Mouse (Mus musculus): ENCODE measurements around the gene Trnau1ap. TPM values are rescaled to one million over a fixed set of nuclear protein-coding genes. Genes with fewer than 3 reads are reported as not detected.
A peak's percentile ranks its signal among the peaks of the same experiment; 100 is the strongest.
"Not testable (repeated sequence)": the region's sequence is repeated elsewhere in the genome, so short reads cannot be mapped to it uniquely, and the experiment has no call there.

Gene Trnau1ap
- polyA plus RNA-seq, 1 experiment, result 19.1 TPM

DNA sequence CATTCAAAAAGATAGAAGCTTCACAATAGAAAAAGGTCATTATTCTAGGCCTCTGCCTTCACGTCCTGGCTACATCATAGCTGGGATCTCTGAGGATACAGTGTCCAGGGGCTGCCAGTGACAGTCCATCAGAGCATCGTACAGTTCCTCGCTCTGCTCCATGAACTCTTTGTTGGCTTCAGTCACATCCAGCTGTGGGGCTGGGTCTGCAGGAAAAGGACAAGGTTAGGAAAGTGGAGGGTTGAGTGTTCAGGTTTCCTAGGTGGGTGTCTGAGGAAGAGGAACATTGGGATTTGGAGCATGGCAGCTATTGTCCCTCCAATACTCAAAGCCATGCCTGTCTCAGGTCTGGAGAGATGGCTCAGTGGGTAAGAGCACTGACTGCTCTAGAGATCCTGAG is 17.5 kb downstream of the Trnau1ap start:
- 60% methylated on average over 3 of the region's 3 CpGs for WGBS
- H3K4me3 ChIP-seq (replicated peaks; ENCODE audit: insufficient read depth, low read depth, low read length), result no peak overlapping the region

DNA sequence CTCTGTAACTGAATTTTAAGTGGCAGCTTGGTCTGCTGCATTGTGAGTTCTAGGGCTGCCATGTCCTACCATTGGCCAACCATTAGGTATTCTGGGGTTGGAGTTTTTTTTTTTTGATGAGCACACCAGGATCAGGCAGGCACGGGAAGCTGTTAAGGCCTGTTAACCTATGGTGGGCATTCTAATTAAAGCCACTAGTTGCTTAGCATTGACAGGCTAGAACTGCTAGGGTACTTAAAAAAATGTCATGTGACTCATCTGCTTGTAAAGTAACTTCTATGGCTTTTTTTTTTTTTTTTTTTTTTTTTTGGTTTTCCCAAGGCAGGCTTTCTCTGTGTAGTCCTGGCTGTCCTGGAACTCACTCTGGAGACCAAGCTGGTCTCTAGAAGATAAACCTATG is 18.1 kb downstream of the Trnau1ap start:
- WGBS, result 64% methylated on average over 1 of the region's 1 CpGs
- no peak for TF ChIP-seq CTCF (IDR thresholded peaks at IDR 0.05; ENCODE audit: borderline replicate concordance, insufficient read depth, low read depth, low read length)
- no peak; the same call in 1 of the 2 replicates for TF ChIP-seq POLR2A (IDR thresholded peaks at IDR 0.05; ENCODE audit: borderline replicate concordance, insufficient read depth, low read length)
- Histone ChIP-seq H3K27ac (ENCODE audit: insufficient read depth, low read length) (no peak overlapping the region), H3K4me3 (replicated peaks; ENCODE audit: insufficient read depth, low read depth, low read length) (no peak overlapping the region), H3K4me1 (ENCODE audit: control insufficient read depth, insufficient read depth, low read length) (peaks cover 6% of the 10 kb centered on the region; the same call in 1 of the 2 replicates), H3K27me3 (ENCODE audit: control insufficient read depth, insufficient read depth, low read length) (no peaks in the 10 kb centered on the region)
- DNase-seq, result no peak

More for the DNA sequence above, 17.5 kb downstream of the Trnau1ap start:
- H3K4me1 ChIP-seq (ENCODE audit: control insufficient read depth, insufficient read depth, low read length), result peaks cover 6% of the 10 kb centered on the region; the same call in 1 of the 2 replicates
- TF ChIP-seq CTCF (IDR thresholded peaks at IDR 0.05; ENCODE audit: borderline replicate concordance, insufficient read depth, low read depth, low read length), result no peak
- no peak for TF ChIP-seq POLR2A (IDR thresholded peaks at IDR 0.05; ENCODE audit: borderline replicate concordance, insufficient read depth, low read length)
- H3K27ac ChIP-seq (ENCODE audit: insufficient read depth, low read length), result no peak overlapping the region
- DNase-seq, result no peak
- no peaks in the 10 kb centered on the region for H3K27me3 ChIP-seq (ENCODE audit: control insufficient read depth, insufficient read depth, low read length)

- peak overlapping the region; percentile 75 for H3K4me3 ChIP-seq (replicated peaks; ENCODE audit: insufficient read depth, low read depth, low read length)
- TF ChIP-seq POLR2A (IDR thresholded peaks at IDR 0.05; ENCODE audit: borderline replicate concordance, insufficient read depth, low read length), result no peak
- TF ChIP-seq CTCF (IDR thresholded peaks at IDR 0.05; ENCODE audit: borderline replicate concordance, insufficient read depth, low read depth, low read length), result peak; percentile 28; the same call in 1 of the 2 replicates
- H3K27me3 ChIP-seq (ENCODE audit: control insufficient read depth, insufficient read depth, low read length), result no peaks in the 10 kb centered on the region
- peaks cover 6% of the 10 kb centered on the region; the same call in 1 of the 2 replicates for H3K4me1 ChIP-seq (ENCODE audit: control insufficient read depth, insufficient read depth, low read length)
- DNase-seq, result peak in 1 of 2 experiments; percentile 35
- H3K27ac ChIP-seq (ENCODE audit: insufficient read depth, low read length), result no peak overlapping the region
- 27% methylated on average over 10 of the region's 10 CpGs for WGBS
These were observed 19.4 kb downstream of the Trnau1ap start for GRCm38 (mm10) chr4:132309849-132310472.

DNA sequence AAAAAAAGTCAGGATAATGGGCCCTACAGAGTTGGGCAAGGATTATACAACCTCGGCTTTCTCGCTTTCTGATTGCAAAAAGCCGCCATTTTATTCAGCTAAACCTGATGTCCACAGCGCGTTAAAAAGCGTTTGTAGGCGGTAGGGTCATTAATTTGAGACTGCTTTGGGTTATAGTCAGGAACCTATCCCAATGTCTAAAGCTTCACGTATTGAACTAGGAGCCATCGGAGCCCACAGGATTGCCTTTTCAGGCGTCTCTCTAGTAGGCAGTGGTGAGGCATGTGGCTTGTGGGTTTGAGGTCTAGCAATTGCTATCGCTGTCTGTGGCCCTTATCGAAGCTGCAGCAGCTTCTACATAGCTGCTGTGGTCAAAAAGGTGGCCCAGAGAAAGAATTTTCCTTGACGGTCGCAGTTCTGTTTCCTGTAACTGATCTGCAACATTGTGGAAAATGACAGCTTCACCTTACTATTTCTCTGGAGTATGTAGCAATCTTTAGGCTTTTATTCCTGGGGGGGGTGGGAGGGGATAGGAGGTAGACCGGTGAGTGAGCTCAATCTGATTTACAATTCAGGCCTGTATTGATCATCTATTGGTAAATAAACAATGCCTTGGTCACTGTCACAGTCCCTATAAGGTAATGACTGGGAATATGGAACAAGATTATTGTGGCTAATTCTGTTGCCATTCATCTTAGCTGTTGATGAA is 20.0 kb downstream of the Trnau1ap start:
- peak in 1 of 2 experiments; percentile 34 for DNase-seq
- peaks cover 6% of the 10 kb centered on the region; the same call in 1 of the 2 replicates for H3K4me1 ChIP-seq (ENCODE audit: control insufficient read depth, insufficient read depth, low read length)
- peak overlapping the region; percentile 68; the same call in 1 of the 2 replicates for H3K27ac ChIP-seq (ENCODE audit: insufficient read depth, low read length)
- peak overlapping the region; percentile 75 for H3K4me3 ChIP-seq (replicated peaks; ENCODE audit: insufficient read depth, low read depth, low read length)
- under 1% methylated on average over 15 of the region's 15 CpGs for WGBS
- TF ChIP-seq POLR2A (IDR thresholded peaks at IDR 0.05; ENCODE audit: borderline replicate concordance, insufficient read depth, low read length) (no peak), CTCF (IDR thresholded peaks at IDR 0.05; ENCODE audit: borderline replicate concordance, insufficient read depth, low read depth, low read length) (no peak)
- no peaks in the 10 kb centered on the region for H3K27me3 ChIP-seq (ENCODE audit: control insufficient read depth, insufficient read depth, low read length)

DNA sequence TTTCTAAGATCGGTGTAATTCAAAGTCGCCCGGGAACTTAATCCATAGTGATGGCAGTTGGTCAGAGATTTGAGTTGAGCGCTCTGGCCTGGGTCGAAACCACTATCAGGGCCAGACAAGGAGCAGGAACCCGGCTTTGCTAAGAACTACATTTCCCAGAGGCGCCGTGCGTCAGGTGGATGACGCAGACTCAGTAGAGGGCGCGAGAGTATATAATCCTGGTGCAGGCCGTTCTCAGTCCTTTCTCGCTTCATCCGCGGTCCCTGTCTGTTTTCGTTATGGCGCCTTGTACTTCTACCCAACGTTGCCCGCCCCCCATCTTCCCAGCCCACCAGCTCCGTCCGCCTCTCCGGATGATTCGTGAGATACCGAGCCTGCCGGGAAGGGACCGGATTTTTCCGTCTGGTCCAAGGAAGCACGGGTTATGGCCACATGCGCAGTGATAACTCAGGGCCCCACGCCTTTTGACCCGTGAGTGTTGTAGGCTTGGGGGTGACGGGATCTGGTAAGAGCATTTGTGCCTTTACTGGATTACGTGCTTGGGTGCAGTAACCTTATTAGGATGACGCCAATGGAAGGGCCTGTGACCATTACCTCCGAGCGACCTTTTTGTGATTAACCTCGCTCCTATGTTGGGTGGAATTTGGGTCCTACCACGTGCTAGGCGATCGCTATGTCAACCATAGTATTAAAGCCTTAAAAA is 20.8 kb downstream of the Trnau1ap start:
- peak; percentile 92 to 94 for DNase-seq
- Histone ChIP-seq H3K4me1 (ENCODE audit: control insufficient read depth, insufficient read depth, low read length) (peaks cover 6% of the 10 kb centered on the region; the same call in 1 of the 2 replicates), H3K27ac (ENCODE audit: insufficient read depth, low read length) (peak overlapping the region; percentile 43), H3K4me3 (replicated peaks; ENCODE audit: insufficient read depth, low read depth, low read length) (peak overlapping the region; percentile 75), H3K27me3 (ENCODE audit: control insufficient read depth, insufficient read depth, low read length) (no peaks in the 10 kb centered on the region)
- TF ChIP-seq CTCF (IDR thresholded peaks at IDR 0.05; ENCODE audit: borderline replicate concordance, insufficient read depth, low read depth, low read length) (no peak), POLR2A (IDR thresholded peaks at IDR 0.05; ENCODE audit: borderline replicate concordance, insufficient read depth, low read length) (peak; percentile 100)
- under 1% methylated on average over 41 of the region's 41 CpGs for WGBS

DNA sequence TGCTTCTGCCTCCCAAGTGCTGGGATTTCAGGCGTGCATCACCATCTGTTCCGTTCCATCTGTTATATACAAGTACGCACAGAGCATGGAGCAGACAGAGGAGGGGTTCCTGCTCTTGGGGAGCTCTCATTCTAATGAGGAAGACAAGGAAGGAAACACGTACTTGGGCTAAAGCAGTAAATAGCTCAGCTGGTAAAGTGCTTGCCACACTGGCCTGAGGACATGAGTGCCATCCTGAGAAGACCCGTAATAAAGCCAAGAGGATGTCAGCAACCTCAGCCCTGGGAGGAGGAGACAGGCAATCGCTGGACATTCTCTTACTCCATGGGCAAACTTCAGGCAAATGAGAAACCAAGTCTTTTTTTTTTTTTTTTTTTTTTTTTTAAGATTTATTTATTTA is 23.3 kb downstream of the Trnau1ap start:
- whole genome bisulfite sequencing, result 70% methylated on average over 6 of the region's 6 CpGs

GRCm38 (mm10) chr4:132305276-132305675 is 24.1 kb downstream of the Trnau1ap start:
- WGBS, result 86% methylated on average over 8 of the region's 8 CpGs
- no peak for DNase-seq
- Histone ChIP-seq H3K4me1 (ENCODE audit: control insufficient read depth, insufficient read depth, low read length) (peaks cover 6% of the 10 kb centered on the region; the same call in 1 of the 2 replicates), H3K4me3 (replicated peaks; ENCODE audit: insufficient read depth, low read depth, low read length) (no peak overlapping the region), H3K27me3 (ENCODE audit: control insufficient read depth, insufficient read depth, low read length) (no peaks in the 10 kb centered on the region), H3K27ac (ENCODE audit: insufficient read depth, low read length) (no peak overlapping the region)
- TF ChIP-seq POLR2A (IDR thresholded peaks at IDR 0.05; ENCODE audit: borderline replicate concordance, insufficient read depth, low read length) (no peak), CTCF (IDR thresholded peaks at IDR 0.05; ENCODE audit: borderline replicate concordance, insufficient read depth, low read depth, low read length) (no peak)

More for the DNA sequence above, 23.3 kb downstream of the Trnau1ap start:
- no peak overlapping the region for H3K4me3 ChIP-seq (replicated peaks; ENCODE audit: insufficient read depth, low read depth, low read length)
- TF ChIP-seq CTCF (IDR thresholded peaks at IDR 0.05; ENCODE audit: borderline replicate concordance, insufficient read depth, low read depth, low read length) (no peak), POLR2A (IDR thresholded peaks at IDR 0.05; ENCODE audit: borderline replicate concordance, insufficient read depth, low read length) (no peak)
- H3K4me1 ChIP-seq (ENCODE audit: control insufficient read depth, insufficient read depth, low read length), result peaks cover 6% of the 10 kb centered on the region; the same call in 1 of the 2 replicates
- no peak for DNase-seq
- no peak overlapping the region for H3K27ac ChIP-seq (ENCODE audit: insufficient read depth, low read length)
- no peaks in the 10 kb centered on the region for H3K27me3 ChIP-seq (ENCODE audit: control insufficient read depth, insufficient read depth, low read length)

DNA sequence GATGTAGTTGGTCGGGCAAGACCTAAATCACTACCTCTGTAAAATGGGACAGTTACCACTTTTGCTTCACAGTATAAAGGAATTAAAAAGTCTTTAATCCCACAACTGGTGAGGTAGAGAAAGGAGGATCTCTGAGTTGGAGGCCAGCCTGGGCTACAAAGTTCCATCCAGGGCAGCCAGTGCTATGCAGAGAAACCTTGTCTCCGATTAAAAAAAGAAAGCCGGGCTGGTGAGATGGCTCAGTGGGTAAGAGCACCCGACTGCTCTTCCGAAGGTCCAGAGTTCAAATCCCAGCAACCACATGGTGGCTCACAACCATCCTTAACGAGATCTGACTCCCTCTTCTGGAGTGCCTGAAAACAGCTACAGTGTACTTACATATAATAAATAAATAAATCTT is 25.9 kb downstream of the Trnau1ap start:
- H3K4me1 ChIP-seq (ENCODE audit: control insufficient read depth, insufficient read depth, low read length); H3K27ac ChIP-seq (ENCODE audit: insufficient read depth, low read length); DNase-seq; H3K27me3 ChIP-seq (ENCODE audit: control insufficient read depth, insufficient read depth, low read length): not testable (repeated sequence)
- H3K4me3 ChIP-seq (replicated peaks; ENCODE audit: insufficient read depth, low read depth, low read length), result peak overlapping the region; percentile 56
- WGBS, result 50% methylated on average over 6 of the region's 6 CpGs

Measured in cerebellum, adult 2 months (tissue).